Mouse (Mus musculus) mouse trophoblast stem cell (cell line): ENCODE results near the gene Slc4a1.
"Not testable (repeated sequence)": the region's sequence is repeated elsewhere in the genome, so short reads cannot be mapped to it uniquely, and the experiment has no call there.

ENCODE experiments used
- in situ Hi-C, 2 experiments: fragments of 300-500 bp; cut with MseI, MboI; formaldehyde crosslinking; loops; 2 replicates in 1 of 2; 3 replicates in 1 of 2; pipeline ENCODE4 v1.15.1; 2025

Slc4a1 gene

GRCm38 (mm10) chr11:102399107-102399506 is 33.1 kb upstream of the Slc4a1 start:
- in situ Hi-C loops: no loop called here

- in situ Hi-C loops: no loop called here
Observed at GRCm38 (mm10) chr11:102398007-102398825, 32.2 kb upstream of the Slc4a1 start.

DNA sequence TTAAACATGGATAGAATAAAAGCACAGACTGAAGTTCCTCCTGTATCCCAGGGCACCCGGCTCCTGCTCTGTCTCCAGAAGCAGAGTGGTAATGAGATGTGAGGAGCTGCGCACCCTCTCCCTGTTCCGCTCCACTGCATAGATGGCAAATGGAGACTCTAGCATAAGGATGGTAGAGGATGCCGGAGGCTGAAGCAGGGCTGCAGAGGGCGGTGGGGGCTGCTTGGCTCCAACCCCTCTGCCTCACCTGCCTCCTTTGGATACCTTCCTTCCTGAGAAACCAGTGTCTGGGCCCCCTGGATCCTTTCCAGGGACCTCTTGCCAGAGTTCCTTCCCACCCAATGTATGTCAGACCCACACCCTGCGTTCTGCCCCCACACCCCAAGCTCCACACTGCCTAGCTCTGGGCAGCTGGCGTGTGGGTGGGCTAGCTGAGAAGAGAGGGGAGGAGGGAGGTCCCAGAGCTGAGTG is 30.7 kb upstream of the Slc4a1 start:
- in situ Hi-C loops: no loop called here

GRCm38 (mm10) chr11:102396263-102396662 is 30.3 kb upstream of the Slc4a1 start:
- in situ Hi-C loops: no loop called here

GRCm38 (mm10) chr11:102395250-102395649 is 29.2 kb upstream of the Slc4a1 start:
- in situ Hi-C loops: no loop called here

DNA sequence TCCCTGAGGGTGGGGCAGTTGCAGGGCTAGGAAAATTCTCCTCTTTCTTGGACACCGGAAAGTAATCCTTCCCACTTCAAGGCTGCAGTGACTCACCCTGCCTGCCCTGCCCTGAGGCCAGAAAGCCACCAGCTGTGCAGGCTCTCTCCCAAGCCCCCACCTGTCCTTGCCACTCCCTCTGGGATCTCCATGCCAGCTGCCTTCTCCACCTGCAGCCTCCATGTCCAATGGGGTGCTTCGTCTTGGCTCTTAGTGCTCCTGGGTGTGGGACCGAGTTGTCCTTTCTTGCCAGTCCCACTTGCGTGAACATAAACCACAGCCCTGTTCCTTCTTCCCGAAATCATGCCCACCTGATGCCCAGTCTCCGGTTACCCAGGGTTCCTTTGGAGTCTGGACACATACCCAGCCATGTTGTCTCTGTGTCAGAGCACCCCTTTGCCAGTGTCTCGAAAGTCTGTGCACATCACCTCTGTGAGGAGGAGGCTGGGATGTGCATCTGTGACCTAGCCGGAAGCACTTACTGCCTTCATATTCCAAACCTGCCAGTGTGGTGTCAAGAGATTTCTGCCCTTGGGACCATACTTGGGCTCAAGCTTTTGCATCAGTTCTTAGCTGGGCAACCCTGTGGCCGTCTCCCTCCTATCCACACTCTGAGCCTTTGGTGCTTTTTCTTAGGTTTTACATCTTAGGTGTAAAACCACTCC is 28.6 kb upstream of the Slc4a1 start:
- in situ Hi-C loops: no loop called here

DNA sequence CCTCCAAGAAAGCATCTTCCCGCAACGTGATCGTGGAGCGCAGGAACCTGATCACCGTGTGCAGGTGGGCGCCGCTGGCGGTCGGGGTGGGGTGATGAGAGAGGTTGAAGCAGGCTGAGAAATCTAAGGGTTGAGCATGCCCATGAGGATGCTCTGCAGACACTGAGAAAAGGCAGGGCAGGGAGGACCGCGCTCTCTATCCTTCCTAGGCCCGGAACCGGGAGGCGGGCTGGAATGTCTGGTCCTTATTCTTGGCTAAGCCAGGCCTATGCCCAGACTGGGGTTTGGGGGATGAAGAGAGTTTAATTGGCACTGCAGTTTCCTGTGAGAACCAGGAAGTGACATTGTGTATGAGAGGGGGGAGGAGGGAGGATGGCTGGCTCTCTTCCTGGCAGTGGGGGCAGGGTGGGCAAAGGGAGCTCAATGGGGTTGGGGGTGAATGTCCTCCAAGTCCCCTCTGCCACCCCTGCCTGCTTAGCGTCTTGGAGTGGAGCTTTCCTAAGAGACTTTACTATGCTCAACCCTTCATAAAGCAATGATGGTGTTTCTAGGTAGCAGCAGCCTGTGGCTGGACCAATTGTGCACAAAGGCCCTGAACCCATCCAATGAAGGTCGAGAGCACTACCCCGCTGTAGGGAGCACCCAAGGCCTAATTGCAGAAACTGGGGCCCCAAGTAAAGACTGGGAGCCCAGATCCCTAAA is 27.9 kb upstream of the Slc4a1 start:
- in situ Hi-C loops: no loop called here

DNA sequence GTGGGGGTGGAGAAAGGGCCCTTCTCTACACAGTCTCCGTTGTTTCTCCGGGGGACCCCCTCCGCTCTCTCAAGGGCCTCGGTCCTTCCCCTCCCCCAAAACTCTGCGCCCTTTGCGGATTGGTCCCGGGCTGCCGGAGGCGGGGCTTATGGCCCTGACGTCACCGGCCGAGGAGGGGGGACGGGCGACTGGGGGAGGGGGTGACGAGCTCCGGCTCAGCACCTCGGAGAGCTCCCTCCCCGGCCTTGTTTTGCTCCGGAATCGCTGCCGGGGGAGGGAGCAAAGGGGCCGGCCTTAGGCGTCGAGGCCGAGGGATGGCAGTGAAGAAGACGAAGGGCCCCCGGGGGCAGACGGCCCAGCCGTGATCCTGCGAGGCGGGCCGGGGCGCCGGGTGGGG is 27.2 kb upstream of the Slc4a1 start, which contains the start of gene Rundc3a:
Gene Rundc3a (plus strand): TSS at position 166 of the 397 bp plus-strand sequence.
- in situ Hi-C loops: no loop called here

GRCm38 (mm10) chr11:102392441-102393237 is 26.6 kb upstream of the Slc4a1 start:
- in situ Hi-C loops: no loop called here

DNA sequence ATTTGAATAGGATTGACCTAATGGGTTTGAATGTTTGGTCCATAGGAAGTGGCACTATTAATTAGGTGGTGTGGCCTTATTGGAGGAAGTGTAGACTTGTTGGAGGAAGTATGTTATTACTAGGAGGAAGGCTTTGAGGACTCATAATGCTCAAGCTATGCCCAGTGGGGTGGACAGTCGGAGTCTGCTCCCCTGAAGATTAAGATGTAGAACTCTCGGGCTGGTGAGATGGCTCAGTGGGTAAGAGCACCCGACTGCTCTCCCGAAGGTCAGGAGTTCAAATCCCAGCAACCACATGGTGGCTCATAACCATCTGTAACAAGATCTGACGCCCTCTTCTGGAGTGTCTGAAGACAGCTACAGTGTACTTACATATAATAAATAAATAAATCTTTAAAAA is 23.4 kb upstream of the Slc4a1 start:
- in situ Hi-C loops: not testable (repeated sequence)

DNA sequence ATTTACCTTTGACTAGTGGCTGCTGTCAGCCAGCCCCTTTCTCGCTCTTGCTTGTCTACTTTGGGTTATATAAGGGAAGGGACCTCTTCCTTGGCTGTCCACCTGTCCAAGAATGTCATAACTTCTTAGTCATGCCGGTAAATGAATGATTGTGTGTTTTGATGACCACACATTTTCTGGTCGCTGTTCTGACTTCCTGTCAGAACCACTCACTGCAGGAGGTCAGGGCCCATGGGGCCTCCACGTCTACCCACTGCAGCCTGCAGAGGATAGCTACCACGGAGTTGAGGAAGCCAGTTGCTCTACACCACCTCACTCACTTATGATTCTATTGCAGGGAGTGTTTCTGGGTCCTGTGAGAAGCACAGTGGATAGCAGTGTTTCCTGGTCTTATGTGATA is 20.1 kb upstream of the Slc4a1 start:
- in situ Hi-C loops: no loop called here

- in situ Hi-C loops: no loop called here
Observed at GRCm38 (mm10) chr11:102385075-102385474, 19.1 kb upstream of the Slc4a1 start.

DNA sequence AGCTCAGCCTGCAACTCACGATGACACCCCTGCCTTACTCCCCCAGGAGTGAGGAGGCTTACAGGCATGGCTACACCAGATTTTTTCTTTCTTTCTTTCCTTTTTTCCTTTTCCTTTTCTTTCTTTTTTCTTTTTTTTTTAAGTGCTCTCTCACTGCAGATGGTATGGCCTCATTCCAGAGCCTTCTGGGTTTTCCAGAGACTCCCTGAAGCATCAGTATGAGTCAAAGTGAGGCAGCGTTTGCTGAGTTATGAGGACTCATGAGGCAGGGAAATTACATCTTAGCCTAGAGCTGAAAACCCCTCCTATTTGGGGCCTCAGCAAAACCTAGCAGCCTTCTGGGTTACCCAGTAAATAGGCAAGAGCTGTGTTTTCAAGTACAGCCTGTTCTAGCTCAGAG is 18.4 kb upstream of the Slc4a1 start:
- in situ Hi-C loops: no loop called here

- in situ Hi-C loops: no loop called here
Observed at GRCm38 (mm10) chr11:102383365-102384136, 17.5 kb upstream of the Slc4a1 start.

- in situ Hi-C loops: no loop called here
Observed at GRCm38 (mm10) chr11:102382794-102383193, 16.8 kb upstream of the Slc4a1 start.

GRCm38 (mm10) chr11:102381341-102382100 is 15.5 kb upstream of the Slc4a1 start:
- in situ Hi-C loops: no loop called here

GRCm38 (mm10) chr11:102380091-102380490 is 14.1 kb upstream of the Slc4a1 start:
- in situ Hi-C loops: no loop called here

DNA sequence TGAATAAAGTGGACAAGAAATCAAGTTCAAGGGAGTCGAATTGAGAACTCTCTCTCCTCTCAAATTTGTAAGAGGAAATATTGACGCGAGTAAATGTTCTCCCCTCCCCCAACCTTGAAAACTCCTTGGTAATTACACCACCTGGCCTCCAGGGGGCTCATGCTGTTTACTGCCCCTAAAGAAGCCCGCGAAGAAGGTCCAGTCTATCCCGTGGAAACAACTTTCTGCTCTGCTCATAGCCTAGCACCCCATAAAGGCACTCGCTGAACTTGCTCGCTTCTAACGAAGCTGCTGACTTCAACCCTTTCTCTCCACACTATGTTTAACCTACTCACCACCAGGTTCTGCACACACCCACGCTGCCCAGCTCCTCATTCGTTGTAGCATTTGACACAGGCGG is 11.2 kb upstream of the Slc4a1 start:
- in situ Hi-C loops: no loop called here

DNA sequence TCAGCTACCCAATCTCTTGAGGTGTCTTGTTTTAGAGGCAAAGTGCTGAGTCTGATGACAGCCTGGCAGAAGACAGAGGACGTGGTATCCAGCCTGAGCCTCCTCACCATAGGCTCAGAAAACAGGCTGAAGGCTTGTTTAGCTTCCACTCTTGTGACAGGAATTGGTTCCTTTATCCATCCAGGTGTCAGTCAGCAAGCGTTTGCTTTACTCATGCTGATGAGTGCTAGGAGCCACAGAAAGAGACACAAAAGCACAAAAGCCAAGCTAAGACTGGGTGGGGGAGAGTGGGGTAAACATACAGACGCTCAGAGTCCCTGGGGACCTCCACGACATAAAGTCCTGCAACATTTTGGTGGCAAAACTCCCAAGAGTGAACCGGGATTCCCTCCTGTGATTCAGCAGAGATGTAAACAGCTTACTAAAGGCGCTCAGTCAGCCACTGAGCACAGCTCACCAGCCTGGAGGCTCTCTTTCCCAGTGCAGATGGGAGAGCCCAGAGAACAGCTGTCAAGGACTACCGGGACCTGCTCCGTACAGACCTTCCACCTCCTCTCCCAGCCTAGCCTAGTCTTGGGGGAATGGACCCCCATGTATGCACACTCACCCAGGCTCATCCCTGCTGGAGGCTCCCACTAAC is 10.3 kb upstream of the Slc4a1 start:
- in situ Hi-C loops: no loop called here
